Mouse (Mus musculus) frontal cortex, adult 2 months (tissue): ENCODE data around the gene Stap1. TPM values are rescaled to one million over a fixed set of nuclear protein-coding genes. Genes with fewer than 3 reads are reported as not detected.

Experiments
- DNase-seq, 2 experiments: peaks; one replicate each; pipeline ENCODE4 v3.0.0; 2022; ENCODE audit warnings: low spot score in 1 of 2; ENCODE audit errors: extremely low spot score in 1 of 2
- polyA plus RNA-seq: library from polyadenylated mRNA; depleted of rRNA; stranded (reverse); fragments of >200 nt; gene quantifications from 2 replicates; pipeline ENCODE4 v1.2.3, GENCODE M21; 2012; rRNA removed

Stap1 gene
- polyA plus RNA-seq, result 0.08 and 0.18 TPM in 2 replicates

- DNase-seq, result no peak
Measured at GRCm38 (mm10) chr5:86071538-86071937, at the start of gene Stap1. TSS of gene Stap1 (plus strand) at chr5:86071746.

- DNase-seq, result no peak
Measured at GRCm38 (mm10) chr5:86029820-86030219, 41.7 kb upstream of the Stap1 start.

GRCm38 (mm10) chr5:86063501-86063900, 8.0 kb upstream of the Stap1 start:
- no peak for DNase-seq

GRCm38 (mm10) chr5:86065101-86065875, 6.3 kb upstream of the Stap1 start, which contains the start of gene Cenpc1:
TSS of gene Cenpc1 (minus strand) at chr5:86065583.
- DNase-seq, result peak; percentile 92 to 95

- peak in 1 of 2 experiments; percentile 7 for DNase-seq
Measured at GRCm38 (mm10) chr5:86065876-86066550, 5.5 kb upstream of the Stap1 start.

GRCm38 (mm10) chr5:86066551-86066929, 5.0 kb upstream of the Stap1 start:
- DNase-seq, result peak; percentile 80 to 94

- DNase-seq, result no peak
Measured at GRCm38 (mm10) chr5:86068451-86068850, 3.1 kb upstream of the Stap1 start.

- no peak for DNase-seq
Measured at GRCm38 (mm10) chr5:86069121-86069520, 2.4 kb upstream of the Stap1 start.

GRCm38 (mm10) chr5:86072756-86073386, 1.3 kb downstream of the Stap1 start:
- no peak for DNase-seq

- no peak for DNase-seq
Measured at GRCm38 (mm10) chr5:86078720-86079334, 7.3 kb downstream of the Stap1 start.

GRCm38 (mm10) chr5:86083987-86084386, 12.4 kb downstream of the Stap1 start:
- DNase-seq, result no peak

- DNase-seq, result no peak
Measured at GRCm38 (mm10) chr5:86084979-86085378, 13.4 kb downstream of the Stap1 start.

GRCm38 (mm10) chr5:86086751-86087150, 15.2 kb downstream of the Stap1 start:
- no peak for DNase-seq

- no peak for DNase-seq
Measured at GRCm38 (mm10) chr5:86094754-86095153, 23.2 kb downstream of the Stap1 start.

GRCm38 (mm10) chr5:86098988-86099387, 27.4 kb downstream of the Stap1 start:
- DNase-seq, result no peak

GRCm38 (mm10) chr5:86100621-86101020, 29.1 kb downstream of the Stap1 start:
- DNase-seq, result no peak

- no peak for DNase-seq
Measured at GRCm38 (mm10) chr5:86102176-86102575, 30.6 kb downstream of the Stap1 start.

GRCm38 (mm10) chr5:86106610-86107009, 35.1 kb downstream of the Stap1 start:
- DNase-seq, result peak; percentile 3 to 12

- no peak for DNase-seq
Measured at GRCm38 (mm10) chr5:86111074-86111473, 39.5 kb downstream of the Stap1 start.

- DNase-seq, result no peak
Measured at GRCm38 (mm10) chr5:86113037-86113436, 41.5 kb downstream of the Stap1 start.

GRCm38 (mm10) chr5:86113997-86114396, 42.5 kb downstream of the Stap1 start:
- no peak for DNase-seq
